Mouse (Mus musculus): ENCODE data around the gene Zp3r. TPM values are rescaled to one million over a fixed set of nuclear protein-coding genes. Genes with fewer than 3 reads are reported as not detected.
"Not testable (repeated sequence)": the region's sequence is repeated elsewhere in the genome, so short reads cannot be mapped to it uniquely, and the experiment has no call there.

The Zp3r gene
- 0.10 and 0.23 TPM in 2 replicates for polyA plus RNA-seq (2015; fragmentation: Nextera tagmentation; extraction: Ambion mirVana)

DNA sequence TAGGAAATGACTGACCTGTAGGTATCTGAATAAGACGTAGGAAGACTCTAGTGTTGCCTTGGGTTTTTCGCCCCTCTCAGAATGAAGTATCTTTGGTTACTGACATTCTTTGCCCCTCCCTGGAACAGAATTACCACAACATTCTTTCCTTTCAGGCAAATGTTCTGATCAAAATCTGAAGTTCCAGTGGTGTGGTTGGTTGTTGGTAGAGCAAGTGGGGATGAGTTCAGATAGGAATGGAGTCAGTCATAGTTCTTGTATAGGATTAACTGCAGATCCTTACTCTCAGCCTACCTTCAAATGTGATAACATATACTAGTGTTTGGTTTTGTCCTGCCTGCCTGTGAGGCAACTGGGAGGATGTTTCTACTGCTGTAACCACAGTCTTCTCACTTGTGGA, at the start of gene Zp3r:
TSS of gene Zp3r (minus strand) at position 101 of the 400 bp plus-strand sequence.
- 85% methylated on average over 2 of the region's 2 CpGs for WGBS
- no peak within 1 kb of the TSS for H3K4me2 ChIP-seq
- H3K36me3 ChIP-seq = no peaks in the 10 kb centered on the region
- no peak within 1 kb of the TSS for H3K9ac ChIP-seq
- H3K4me1 ChIP-seq = peaks cover 2% of the 10 kb centered on the region; the same call in 1 of the 2 replicates
- no peaks in the 10 kb centered on the region for H3K27me3 ChIP-seq
- H3K4me3 ChIP-seq = no peak within 1 kb of the TSS
- no peaks in the 10 kb centered on the region for H3K9me3 ChIP-seq
- ATAC-seq (ENCODE audit: borderline replicate concordance, extremely low read depth, low FRiP score, low TSS enrichment) = no peak
- H3K27ac ChIP-seq = no peak within 1 kb of the TSS

DNA sequence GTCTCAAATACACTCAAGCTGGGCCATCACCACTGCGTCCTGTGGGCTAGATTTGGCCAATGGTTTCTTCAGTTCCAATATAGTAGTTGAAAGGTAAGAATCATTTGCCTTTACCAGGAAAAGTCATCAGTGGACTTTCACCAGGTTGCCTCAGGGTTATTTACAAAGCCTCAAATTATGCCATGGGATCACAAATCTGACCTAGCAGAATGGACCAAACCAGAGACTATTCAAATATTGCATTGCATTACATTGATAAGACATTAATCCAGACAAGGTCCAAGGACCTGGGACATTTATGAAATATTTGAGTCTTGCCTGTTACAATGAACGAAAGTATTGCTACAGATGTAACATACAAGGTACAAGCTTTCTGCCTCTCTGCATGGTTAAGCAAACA, 49.1 kb upstream of the Zp3r start:
- ATAC-seq (ENCODE audit: borderline replicate concordance, extremely low read depth, low FRiP score, low TSS enrichment) = no peak
- H3K9ac ChIP-seq = no peak overlapping the region
- WGBS = 75% methylated on average over 2 of the region's 2 CpGs

DNA sequence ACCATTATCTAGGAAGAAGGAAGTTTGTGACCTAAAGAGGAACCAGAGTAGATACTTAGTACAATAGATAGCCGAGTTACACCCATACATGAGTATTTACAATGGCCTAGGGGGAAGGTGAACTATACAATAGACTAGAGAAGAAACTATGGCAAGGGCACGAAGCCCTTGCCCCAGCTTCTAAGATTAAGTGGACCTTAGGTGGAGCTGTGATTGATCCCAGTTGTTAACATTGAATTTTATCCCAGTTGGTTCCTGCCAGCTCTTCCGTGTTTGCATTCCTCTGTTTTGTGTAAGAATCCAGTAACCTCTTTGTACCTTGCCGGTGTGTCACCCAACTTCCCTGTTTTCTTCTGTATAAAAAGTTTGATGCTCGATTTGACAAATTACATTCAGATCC, 34.2 kb upstream of the Zp3r start:
- ATAC-seq (ENCODE audit: borderline replicate concordance, extremely low read depth, low FRiP score, low TSS enrichment); H3K4me1 ChIP-seq; H3K27ac ChIP-seq; H3K9me3 ChIP-seq; H3K9ac ChIP-seq; H3K4me3 ChIP-seq; H3K4me2 ChIP-seq; H3K36me3 ChIP-seq; H3K27me3 ChIP-seq: not testable (repeated sequence)
- WGBS = 84% methylated on average over 5 of the region's 5 CpGs

More for the DNA sequence above, 49.1 kb upstream of the Zp3r start:
- Histone ChIP-seq H3K36me3 (no peaks in the 10 kb centered on the region), H3K27ac (no peak overlapping the region), H3K4me2 (no peak overlapping the region), H3K4me3 (no peak overlapping the region), H3K4me1 (no peaks in the 10 kb centered on the region), H3K27me3 (no peaks in the 10 kb centered on the region), H3K9me3 (no peaks in the 10 kb centered on the region)

DNA sequence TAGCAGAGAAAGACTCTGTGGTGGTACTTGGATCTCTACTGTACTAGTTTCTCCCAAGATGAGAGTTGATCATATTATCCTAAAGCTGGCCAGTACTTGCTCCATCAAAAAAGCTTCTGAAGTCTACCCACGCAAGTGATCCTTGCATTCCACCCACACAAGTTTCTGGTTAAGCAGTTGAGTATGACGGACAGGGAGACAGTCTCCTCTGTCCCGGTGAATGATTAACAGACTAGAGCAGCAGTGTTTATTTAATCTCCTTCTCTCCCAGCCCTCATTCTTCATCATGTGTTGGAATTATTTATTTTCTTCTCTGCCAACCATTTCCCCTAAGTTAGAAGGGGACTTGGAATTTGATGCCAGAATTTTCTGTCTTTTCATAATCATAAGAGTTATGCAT, 32.0 kb upstream of the Zp3r start, which contains the start of gene C4bp:
TSS of gene C4bp (minus strand) at position 179 of the 400 bp plus-strand sequence.
- H3K9me3 ChIP-seq = no peaks in the 10 kb centered on the region
- H3K4me1 ChIP-seq = 0 out of 2 replicates have a peak, but pooled peaks cover 2% of the 10 kb centered on the region

DNA sequence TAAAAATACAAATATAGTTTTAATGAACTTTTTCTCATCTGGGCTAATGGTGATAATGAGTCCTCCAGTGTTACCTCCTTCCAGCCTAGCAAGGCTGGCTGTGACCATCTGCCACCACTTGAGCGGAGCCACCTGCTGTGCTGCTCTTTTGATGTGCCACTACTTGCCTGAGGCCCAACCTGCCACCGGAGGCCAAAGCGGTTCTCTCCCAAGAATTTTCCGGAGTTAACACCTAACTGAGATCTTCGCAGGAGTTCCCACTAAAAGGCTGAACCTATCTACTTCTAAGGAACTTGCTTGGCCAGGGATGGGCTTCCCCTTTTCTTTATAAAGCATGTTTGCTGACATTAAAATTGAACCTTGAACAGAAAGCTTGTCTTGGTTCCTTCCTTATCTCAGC, 30.2 kb upstream of the Zp3r start:
- not testable (repeated sequence) for H3K9me3 ChIP-seq; H3K4me3 ChIP-seq; H3K27ac ChIP-seq; ATAC-seq (ENCODE audit: borderline replicate concordance, extremely low read depth, low FRiP score, low TSS enrichment); H3K36me3 ChIP-seq; H3K4me2 ChIP-seq; H3K4me1 ChIP-seq; H3K27me3 ChIP-seq; H3K9ac ChIP-seq
- 26% methylated on average over 5 of the region's 5 CpGs for WGBS

More for the DNA sequence above, 32.0 kb upstream of the Zp3r start, which contains the start of gene C4bp:
- Histone ChIP-seq H3K36me3 (no peaks in the 10 kb centered on the region), H3K4me2 (no peak within 1 kb of the TSS), H3K27ac (no peak within 1 kb of the TSS), H3K9ac (no peak within 1 kb of the TSS), H3K27me3 (no peaks in the 10 kb centered on the region), H3K4me3 (no peak within 1 kb of the TSS)
- 17% methylated on average over 3 of the region's 3 CpGs for WGBS
- no peak for ATAC-seq (ENCODE audit: borderline replicate concordance, extremely low read depth, low FRiP score, low TSS enrichment)

DNA sequence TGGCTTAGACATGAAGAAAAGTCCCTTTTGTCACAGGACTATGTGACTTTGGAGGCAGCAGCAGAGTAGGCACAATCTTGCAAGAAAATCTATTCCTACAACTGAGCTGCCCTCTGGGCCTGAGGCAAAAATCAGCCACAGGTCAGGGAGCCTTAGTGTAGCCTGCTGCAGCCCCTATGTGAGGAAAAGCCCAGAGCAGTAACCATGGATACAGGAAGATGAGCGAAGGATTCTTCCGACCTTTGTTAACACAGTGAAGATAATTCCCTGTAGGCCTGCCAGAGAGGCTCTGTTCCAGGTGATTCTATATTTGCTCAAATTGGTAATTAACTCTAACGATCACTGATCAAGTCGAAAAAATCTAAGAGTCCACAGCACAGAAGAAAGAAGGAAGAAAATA, 14.7 kb upstream of the Zp3r start:
- H3K4me2 ChIP-seq = no peak overlapping the region
- 66% methylated on average over 4 of the region's 4 CpGs for WGBS
- H3K9ac ChIP-seq = no peak overlapping the region
- no peak for ATAC-seq (ENCODE audit: borderline replicate concordance, extremely low read depth, low FRiP score, low TSS enrichment)
- H3K4me1 ChIP-seq = no peaks in the 10 kb centered on the region
- no peak overlapping the region for H3K4me3 ChIP-seq
- H3K27me3 ChIP-seq = no peaks in the 10 kb centered on the region
- no peaks in the 10 kb centered on the region for H3K9me3 ChIP-seq
- H3K27ac ChIP-seq = no peak overlapping the region
- no peaks in the 10 kb centered on the region for H3K36me3 ChIP-seq

DNA sequence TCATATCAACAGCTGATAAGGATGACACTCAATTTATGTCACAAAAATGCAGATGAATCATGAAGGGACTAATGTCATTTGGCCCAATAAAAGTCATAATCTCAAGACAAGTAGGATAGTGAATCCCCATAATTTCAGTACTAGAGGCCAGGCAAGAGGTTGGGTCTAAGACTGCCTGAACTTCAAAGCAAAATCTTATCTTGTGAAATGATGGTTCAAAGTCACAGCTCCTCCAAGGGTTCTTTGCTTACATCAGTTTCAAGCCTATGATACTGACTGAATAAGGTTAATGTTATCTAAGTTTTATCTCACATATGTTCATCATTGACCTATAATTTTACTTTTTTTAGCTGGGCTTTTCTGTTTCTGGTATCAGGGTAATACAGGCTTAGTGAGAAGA, 11.5 kb upstream of the Zp3r start:
- no peak for ATAC-seq (ENCODE audit: borderline replicate concordance, extremely low read depth, low FRiP score, low TSS enrichment)

DNA sequence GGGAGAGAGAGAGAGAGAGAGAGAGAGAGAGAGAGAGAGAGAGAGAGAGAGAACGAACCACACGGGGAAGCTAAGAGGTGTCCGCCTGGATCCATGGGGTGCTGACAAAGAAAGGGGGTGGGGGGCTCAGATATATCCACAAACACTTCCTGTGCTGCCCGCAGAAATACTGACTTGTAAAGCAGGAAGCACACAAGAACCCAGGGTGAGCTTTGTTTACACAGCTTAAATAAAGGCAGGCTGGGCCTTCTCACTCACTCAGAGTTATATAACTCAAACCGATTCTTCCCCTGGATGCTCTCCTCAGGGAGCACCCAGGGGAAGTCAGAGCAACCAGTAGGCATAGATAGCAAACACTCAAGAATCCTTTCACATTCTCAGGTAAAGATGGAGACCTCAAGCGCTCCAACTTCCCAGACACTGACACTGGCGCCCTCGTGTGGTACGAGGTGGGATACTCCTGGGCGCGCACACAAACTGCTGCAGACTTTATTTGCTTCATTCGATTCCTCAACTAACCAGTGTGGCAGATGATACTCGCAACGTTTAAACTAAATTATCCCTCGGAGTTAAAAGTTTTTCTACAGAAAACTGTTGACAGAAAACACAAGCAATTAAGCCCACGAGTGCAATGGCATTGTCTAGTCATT, 4.5 kb upstream of the Zp3r start:
- ATAC-seq (ENCODE audit: borderline replicate concordance, extremely low read depth, low FRiP score, low TSS enrichment) = peak; percentile 72; the same call in 1 of the 2 replicates
- H3K27me3 ChIP-seq = no peaks in the 10 kb centered on the region
- H3K4me2 ChIP-seq = peak overlapping the region; percentile 46
- no peaks in the 10 kb centered on the region for H3K36me3 ChIP-seq
- H3K9ac ChIP-seq = no peak overlapping the region
- WGBS = 13% methylated on average over 16 of the region's 16 CpGs
- H3K9me3 ChIP-seq = no peaks in the 10 kb centered on the region
- no peak overlapping the region for H3K27ac ChIP-seq
- peak overlapping the region; percentile 18 for H3K4me3 ChIP-seq
- H3K4me1 ChIP-seq = peaks cover 2% of the 10 kb centered on the region; the same call in 1 of the 2 replicates

More for the DNA sequence above, 11.5 kb upstream of the Zp3r start:
- Histone ChIP-seq H3K36me3 (no peaks in the 10 kb centered on the region), H3K9me3 (no peaks in the 10 kb centered on the region), H3K4me2 (no peak overlapping the region), H3K27me3 (no peaks in the 10 kb centered on the region), H3K9ac (no peak overlapping the region), H3K27ac (no peak overlapping the region), H3K4me3 (no peak overlapping the region), H3K4me1 (no peaks in the 10 kb centered on the region)

DNA sequence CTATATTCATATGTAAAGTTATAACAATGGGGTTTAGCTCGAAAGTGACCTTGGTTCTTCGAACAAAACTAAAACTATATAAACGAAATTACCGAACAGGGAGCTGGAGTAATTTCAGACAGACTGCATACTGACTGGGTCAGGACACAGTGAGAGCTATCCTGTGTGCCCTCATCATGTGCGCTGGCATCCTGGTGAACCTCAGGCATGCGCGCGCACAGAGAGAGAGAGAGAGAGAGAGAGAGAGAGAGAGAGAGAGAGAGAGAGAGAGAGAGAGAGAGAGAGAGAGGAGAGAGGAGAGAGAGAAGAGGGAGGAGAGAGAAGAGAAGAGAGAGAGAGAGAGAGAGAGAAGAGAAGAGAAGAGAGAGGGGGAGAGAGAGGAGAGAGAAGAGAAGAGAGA, 3.9 kb upstream of the Zp3r start:
- H3K4me1 ChIP-seq = peaks cover 2% of the 10 kb centered on the region; the same call in 1 of the 2 replicates
- H3K4me2 ChIP-seq = no peak overlapping the region
- H3K27ac ChIP-seq = no peak overlapping the region
- no peak for ATAC-seq (ENCODE audit: borderline replicate concordance, extremely low read depth, low FRiP score, low TSS enrichment)
- H3K9me3 ChIP-seq = no peaks in the 10 kb centered on the region
- no peak overlapping the region for H3K4me3 ChIP-seq
- no peaks in the 10 kb centered on the region for H3K27me3 ChIP-seq
- no peaks in the 10 kb centered on the region for H3K36me3 ChIP-seq
- 73% methylated on average over 8 of the region's 8 CpGs for WGBS
- no peak overlapping the region for H3K9ac ChIP-seq

DNA sequence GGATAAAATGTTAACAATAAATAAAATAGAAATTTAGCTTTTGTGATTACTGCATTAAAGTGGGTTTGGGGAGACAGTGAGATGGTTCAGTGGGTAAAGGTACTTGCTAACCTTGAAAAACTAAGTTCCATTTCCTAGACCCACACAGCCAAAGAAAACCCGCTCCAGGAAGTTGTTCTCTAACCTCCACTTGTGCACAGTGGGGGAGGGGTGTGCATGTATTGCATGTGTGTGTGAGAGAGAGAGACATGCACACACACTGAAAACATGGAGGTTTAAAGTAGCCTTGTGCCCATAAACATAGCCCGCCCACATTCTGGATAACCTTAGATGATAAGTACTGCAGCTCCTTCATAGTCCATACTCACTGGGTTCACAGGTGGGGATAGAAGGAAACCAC, 33.1 kb downstream of the Zp3r start:
- Histone ChIP-seq H3K27ac (no peak overlapping the region), H3K9ac (no peak overlapping the region), H3K36me3 (no peaks in the 10 kb centered on the region), H3K4me3 (no peak overlapping the region), H3K4me2 (no peak overlapping the region), H3K4me1 (no peaks in the 10 kb centered on the region), H3K9me3 (no peaks in the 10 kb centered on the region), H3K27me3 (no peaks in the 10 kb centered on the region)
- WGBS = 81% methylated on average over 2 of the region's 2 CpGs
- ATAC-seq (ENCODE audit: borderline replicate concordance, extremely low read depth, low FRiP score, low TSS enrichment) = no peak

DNA sequence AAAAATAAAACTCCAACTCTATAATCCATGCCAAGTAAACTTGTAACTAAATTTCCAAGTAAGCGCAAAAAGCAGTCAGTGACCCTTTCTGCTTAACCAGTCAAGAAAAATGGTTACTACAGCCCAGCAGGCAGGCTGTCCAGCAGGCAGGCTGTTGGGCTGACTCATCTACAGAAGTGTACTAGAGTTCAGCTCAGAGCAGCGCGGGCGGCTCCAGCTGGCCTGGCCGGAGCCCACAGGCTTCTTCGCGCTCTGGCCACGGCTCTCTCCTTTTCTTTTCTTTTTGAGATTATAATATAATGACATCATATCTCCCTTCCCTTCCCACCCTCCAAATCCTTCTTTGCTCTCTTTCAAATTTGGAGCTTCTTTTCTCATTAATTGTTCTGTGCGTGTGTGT, 40.8 kb downstream of the Zp3r start:
- no peaks in the 10 kb centered on the region for H3K36me3 ChIP-seq
- H3K9ac ChIP-seq = no peak overlapping the region
- 70% methylated on average over 9 of the region's 9 CpGs for WGBS
- H3K4me2 ChIP-seq = no peak overlapping the region
- no peak overlapping the region for H3K27ac ChIP-seq
- no peaks in the 10 kb centered on the region for H3K4me1 ChIP-seq
- ATAC-seq (ENCODE audit: borderline replicate concordance, extremely low read depth, low FRiP score, low TSS enrichment) = no peak
- no peaks in the 10 kb centered on the region for H3K9me3 ChIP-seq
- no peak overlapping the region for H3K4me3 ChIP-seq
- H3K27me3 ChIP-seq = no peaks in the 10 kb centered on the region

DNA sequence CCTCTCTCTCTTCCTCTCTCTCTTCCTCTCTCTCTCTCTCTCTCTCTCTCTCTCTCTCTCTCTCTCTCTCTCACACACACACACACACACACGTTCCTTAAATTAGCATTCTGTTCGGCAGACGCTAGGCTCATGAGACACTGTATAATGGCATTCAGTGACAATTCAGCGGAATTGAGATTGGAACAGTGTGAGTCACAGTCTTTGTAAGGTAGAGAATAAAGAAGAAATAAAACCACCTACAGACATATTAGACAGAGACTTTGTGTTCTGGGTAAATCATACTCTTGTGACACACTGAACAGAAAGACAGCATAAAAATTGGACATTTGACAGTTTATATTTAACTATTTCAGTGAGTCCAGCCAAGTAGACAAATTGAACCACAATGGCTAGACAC, 53.0 kb downstream of the Zp3r start:
- Histone ChIP-seq H3K27me3 (no peaks in the 10 kb centered on the region), H3K9me3 (no peaks in the 10 kb centered on the region), H3K4me1 (no peaks in the 10 kb centered on the region), H3K9ac (no peak overlapping the region), H3K27ac (no peak overlapping the region), H3K4me2 (no peak overlapping the region), H3K36me3 (no peaks in the 10 kb centered on the region), H3K4me3 (no peak overlapping the region)
- WGBS = 68% methylated on average over 4 of the region's 4 CpGs
- no peak for ATAC-seq (ENCODE audit: borderline replicate concordance, extremely low read depth, low FRiP score, low TSS enrichment)

DNA sequence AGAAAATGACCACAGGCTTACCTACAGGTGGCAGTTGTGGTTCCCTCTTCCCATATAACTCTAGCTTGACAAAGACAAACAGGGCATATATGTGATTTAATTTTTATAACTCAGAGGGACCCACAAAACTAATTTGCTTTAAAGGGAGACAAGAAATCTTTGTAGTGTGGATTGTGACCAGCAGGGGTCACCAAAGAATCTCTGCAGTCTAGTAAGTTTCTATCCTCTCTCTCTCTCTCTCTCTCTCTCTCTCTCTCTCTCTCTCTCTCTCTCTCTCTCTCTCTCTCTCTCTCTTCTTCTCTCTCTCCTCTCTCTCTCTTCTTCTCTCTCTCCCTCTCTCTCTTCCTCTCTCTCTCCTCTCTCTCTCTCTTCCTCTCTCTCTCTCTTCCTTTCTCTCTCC, 53.5 kb downstream of the Zp3r start:
- H3K27me3 ChIP-seq = no peaks in the 10 kb centered on the region
- H3K4me2 ChIP-seq = no peak overlapping the region
- no peaks in the 10 kb centered on the region for H3K4me1 ChIP-seq
- no peak overlapping the region for H3K4me3 ChIP-seq
- ATAC-seq (ENCODE audit: borderline replicate concordance, extremely low read depth, low FRiP score, low TSS enrichment) = no peak
- no peaks in the 10 kb centered on the region for H3K9me3 ChIP-seq
- H3K9ac ChIP-seq = no peak overlapping the region
- H3K27ac ChIP-seq = no peak overlapping the region
- H3K36me3 ChIP-seq = no peaks in the 10 kb centered on the region

All from lung, embryonic 15.5 days (tissue).